Mouse (Mus musculus) C2C12 (cell line): ENCODE data around the gene Csnk2a1. TPM values are rescaled to one million over a fixed set of nuclear protein-coding genes. Genes with fewer than 3 reads are reported as not detected.

Experiments
- H3K27me3 ChIP-seq: one replicate; pipeline ENCODE4 v1.6.1; 2011; ENCODE audit not compliant: control insufficient read depth, insufficient read depth, insufficient read length
- H3K36me3 ChIP-seq: one replicate; pipeline ENCODE4 v1.6.1; 2011; ENCODE audit not compliant: control insufficient read depth, insufficient read depth
- H3K4me3 ChIP-seq: one replicate; pipeline ENCODE4 v1.5.1; 2011; ENCODE audit warnings: mild to moderate bottlenecking, control low read depth; ENCODE audit not compliant: poor library complexity, insufficient read depth, severe bottlenecking
- H3K79me2 ChIP-seq: one replicate; pipeline ENCODE4 v1.6.1; 2011; ENCODE audit not compliant: control insufficient read depth, insufficient read depth
- H3K79me3 ChIP-seq: one replicate; pipeline ENCODE4 v1.6.1; 2011; ENCODE audit warnings: low read depth, control low read depth
- H3ac ChIP-seq: one replicate; pipeline ENCODE3; 2011; ENCODE audit warnings: low read depth; ENCODE audit not compliant: control insufficient read depth, insufficient read length
- CEBPB ChIP-seq: IDR thresholded peaks from one replicate; pipeline ENCODE4 v1.6.1; 2011; ENCODE audit warnings: low read depth, mild to moderate bottlenecking, control low read depth, moderate library complexity
- CTCF ChIP-seq: IDR thresholded peaks from one replicate; pipeline ENCODE4 v1.5.1; 2011; ENCODE audit not compliant: control insufficient read depth, insufficient read depth, insufficient read length
- FOSL1 ChIP-seq: IDR thresholded peaks from one replicate; pipeline ENCODE4 v1.8.0; 2011; ENCODE audit warnings: mild to moderate bottlenecking, low read length; ENCODE audit not compliant: poor library complexity, insufficient read depth, severe bottlenecking
- MAX ChIP-seq: IDR thresholded peaks from one replicate; pipeline ENCODE4 v1.6.1; 2011; ENCODE audit warnings: mild to moderate bottlenecking, control low read depth
- MYOD1 ChIP-seq: IDR thresholded peaks from one replicate; pipeline ENCODE4 v1.6.1; 2011; ENCODE audit warnings: low read depth; ENCODE audit not compliant: control insufficient read depth, insufficient read length
- MYOG ChIP-seq: IDR thresholded peaks from one replicate; pipeline ENCODE4 v1.6.1; 2011; ENCODE audit not compliant: control insufficient read depth, insufficient read length; ENCODE audit errors: extremely low read depth
- USF1 ChIP-seq: IDR thresholded peaks from one replicate; pipeline ENCODE4 v1.6.1; 2011; ENCODE audit warnings: low read depth, mild to moderate bottlenecking, control low read depth, moderate library complexity
- polyA plus RNA-seq: library from polyadenylated mRNA; unstranded; fragments of >200 nt; fragmentation: generic; extraction: Trizol; gene quantifications from one replicate; pipeline ENCODE4 v1.2.1, GENCODE M21; 2012; ENCODE audit warnings: missing spikeins

Csnk2a1 gene
- polyA plus RNA-seq, 1 experiment: 37.7 TPM

DNA sequence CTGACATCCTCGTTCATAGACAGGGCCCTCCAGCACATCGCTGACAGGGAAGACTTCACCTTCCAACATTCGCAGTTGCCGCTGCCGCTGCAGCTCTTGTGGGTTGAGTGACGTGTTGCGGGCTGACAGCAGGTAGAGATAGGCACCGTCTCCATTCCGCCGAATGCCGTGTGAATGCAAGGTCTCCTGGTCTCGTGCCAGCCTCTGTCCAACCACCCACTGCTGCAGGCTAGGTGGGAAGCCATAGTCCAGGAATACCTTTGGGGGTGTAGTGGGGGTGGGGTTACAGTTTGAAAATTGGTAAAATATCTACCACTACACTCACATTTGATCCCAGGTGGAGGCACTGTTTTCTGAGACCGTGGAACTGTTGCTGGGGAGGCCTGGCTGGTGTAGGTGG is 99.5 kb downstream of the Csnk2a1 start:
- H3K4me3 ChIP-seq: no peak overlapping the region
- peaks cover 72% of the 10 kb centered on the region for H3K36me3 ChIP-seq
- H3K79me2 ChIP-seq: peaks cover 33% of the 10 kb centered on the region
- peaks cover 17% of the 10 kb centered on the region for H3K79me3 ChIP-seq
- no peak for TF ChIP-seq MYOD1
- no peak for TF ChIP-seq USF1
- TF ChIP-seq FOSL1: no peak
- no peak for TF ChIP-seq CTCF
- no peak for TF ChIP-seq CEBPB
- TF ChIP-seq MAX: no peak
- no peak for TF ChIP-seq MYOG
- H3K27me3 ChIP-seq: no peaks in the 10 kb centered on the region
- H3ac ChIP-seq: no peak overlapping the region

DNA sequence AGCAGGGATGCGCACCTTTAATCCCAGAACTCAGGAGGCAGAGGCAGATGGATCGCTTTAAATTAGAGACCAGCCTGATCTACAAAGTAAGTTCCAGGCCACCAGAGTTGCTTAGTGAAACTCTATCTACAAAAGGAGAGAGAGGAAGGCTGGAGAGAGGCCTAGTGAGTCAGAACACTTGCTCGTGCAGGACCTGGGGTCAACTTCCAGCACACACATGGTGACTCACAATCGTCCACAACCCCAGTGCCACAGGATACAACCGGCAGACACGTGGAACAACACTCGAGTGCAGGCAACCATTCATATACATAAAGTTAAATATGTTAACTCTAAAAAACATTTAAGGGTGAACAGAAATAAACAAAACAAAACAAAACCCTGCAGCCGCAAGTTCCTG is 100.0 kb downstream of the Csnk2a1 start:
- H3K27me3 ChIP-seq: no peaks in the 10 kb centered on the region
- peaks cover 22% of the 10 kb centered on the region for H3K79me3 ChIP-seq
- no peak overlapping the region for H3K4me3 ChIP-seq
- peaks cover 38% of the 10 kb centered on the region for H3K79me2 ChIP-seq
- H3ac ChIP-seq: no peak overlapping the region
- TF ChIP-seq USF1: peak; percentile 18
- peak; percentile 91 for TF ChIP-seq MAX
- no peak for TF ChIP-seq MYOG
- TF ChIP-seq FOSL1: peak; percentile 66
- TF ChIP-seq CTCF: no peak
- no peak for TF ChIP-seq CEBPB
- TF ChIP-seq MYOD1: peak; percentile 22
- H3K36me3 ChIP-seq: peaks cover 70% of the 10 kb centered on the region

GRCm38 (mm10) chr2:152327980-152328379 is 101.3 kb downstream of the Csnk2a1 start:
- Histone ChIP-seq H3K27me3 (no peaks in the 10 kb centered on the region), H3K36me3 (peaks cover 63% of the 10 kb centered on the region), H3K79me2 (peaks cover 42% of the 10 kb centered on the region), H3K4me3 (no peak overlapping the region), H3K79me3 (peaks cover 25% of the 10 kb centered on the region), H3ac (no peak overlapping the region)
- no peak for TF ChIP-seq MAX
- TF ChIP-seq CEBPB: no peak
- TF ChIP-seq USF1: no peak
- TF ChIP-seq CTCF: no peak
- TF ChIP-seq MYOD1: no peak
- TF ChIP-seq MYOG: no peak
- no peak for TF ChIP-seq FOSL1

GRCm38 (mm10) chr2:152330858-152331423 is 104.3 kb downstream of the Csnk2a1 start:
- Histone ChIP-seq H3K79me3 (peaks cover 25% of the 10 kb centered on the region), H3K79me2 (peaks cover 39% of the 10 kb centered on the region), H3ac (peak overlapping the region; percentile 71), H3K4me3 (peak overlapping the region; percentile 68), H3K27me3 (no peaks in the 10 kb centered on the region), H3K36me3 (peaks cover 34% of the 10 kb centered on the region)
- TF ChIP-seq MAX: no peak
- TF ChIP-seq MYOG: no peak
- no peak for TF ChIP-seq MYOD1
- no peak for TF ChIP-seq CEBPB
- TF ChIP-seq USF1: no peak
- TF ChIP-seq CTCF: no peak
- TF ChIP-seq FOSL1: no peak

Other genes starting within 250 kb of the Csnk2a1 start
- gene Fam110a, start 246.6 kb upstream of the Csnk2a1 start, polyA plus RNA-seq: 24.3 TPM
- 0.08 TPM for gene Slc52a3, start 230.3 kb upstream of the Csnk2a1 start, polyA plus RNA-seq
- gene Scrt2, start 145.3 kb upstream of the Csnk2a1 start, polyA plus RNA-seq: not detected
- gene Srxn1, start 121.3 kb upstream of the Csnk2a1 start, polyA plus RNA-seq: 60.3 TPM
- gene Tcf15, start 83.3 kb upstream of the Csnk2a1 start, polyA plus RNA-seq: not detected
- gene Tbc1d20, start 67.0 kb downstream of the Csnk2a1 start, polyA plus RNA-seq: 32.7 TPM
- 65.3 TPM for gene Rbck1, start 105.8 kb downstream of the Csnk2a1 start, polyA plus RNA-seq
- 27.6 TPM for gene Trib3, start 117.2 kb downstream of the Csnk2a1 start, polyA plus RNA-seq
- not detected for gene Nrsn2, start 149.8 kb downstream of the Csnk2a1 start, polyA plus RNA-seq
- gene Sox12, start 171.2 kb downstream of the Csnk2a1 start, polyA plus RNA-seq: 7.2 TPM
- gene Zcchc3, start 188.2 kb downstream of the Csnk2a1 start, polyA plus RNA-seq: not detected
- 0.09 TPM for gene 6820408C15Rik, start 188.7 kb downstream of the Csnk2a1 start, polyA plus RNA-seq
- not detected for gene Defb23, start 237.8 kb downstream of the Csnk2a1 start, polyA plus RNA-seq